Mouse (Mus musculus) heart, adult 2 months (tissue): Measurements from ENCODE around the gene Inip. TPM values are rescaled to one million over a fixed set of nuclear protein-coding genes. Genes with fewer than 3 reads are reported as not detected.
A peak's percentile ranks its signal among the peaks of the same experiment; 100 is the strongest.

Experiments
- DNase-seq, 2 experiments: peaks; one replicate each; pipeline ENCODE4 v3.0.0; 2021
- H3K27ac ChIP-seq: fragments of 200-600 bp; 2 replicates; pipeline ENCODE4 v1.8.1; 2022
- H3K27me3 ChIP-seq: fragments of 200-500 bp; 2 replicates; pipeline ENCODE4 v1.6.1; 2012; ENCODE audit warnings: mild to moderate bottlenecking, low read length, inconsistent platforms, mixed read lengths; ENCODE audit not compliant: control insufficient read depth, insufficient read depth
- H3K36me3 ChIP-seq: fragments of 200-500 bp; 2 replicates; pipeline ENCODE4 v1.6.1; 2012; ENCODE audit warnings: low read length, inconsistent platforms; ENCODE audit not compliant: control insufficient read depth, insufficient read depth
- H3K4me1 ChIP-seq: fragments of 200-500 bp; 2 replicates; pipeline ENCODE4 v1.6.1; 2011; ENCODE audit warnings: low read length; ENCODE audit not compliant: control insufficient read depth, insufficient read depth
- H3K4me3 ChIP-seq: fragments of 200-600 bp; 2 replicates; pipeline ENCODE4 v1.8.1; 2022
- H3K79me2 ChIP-seq: fragments of 200-500 bp; replicated peaks from 2 replicates; pipeline ENCODE4 v1.6.1; 2012; ENCODE audit warnings: mild to moderate bottlenecking, inconsistent platforms, low read length, moderate library complexity, mixed read lengths; ENCODE audit not compliant: control insufficient read depth, insufficient read depth
- H3K9ac ChIP-seq: fragments of 200-500 bp; 2 replicates; pipeline ENCODE4 v1.6.1; 2012; ENCODE audit warnings: low read depth, mild to moderate bottlenecking, control low read depth, inconsistent platforms, low read length, mixed read lengths
- CTCF ChIP-seq: fragments of 200-600 bp; IDR thresholded peaks from 2 replicates; pipeline ENCODE4 v1.8.1; 2022; ENCODE audit warnings: antibody characterized with exemption, mild to moderate bottlenecking, moderate library complexity
- EP300 ChIP-seq: fragments of 200-500 bp; IDR thresholded peaks from 2 replicates; pipeline ENCODE4 v1.6.1; 2011; ENCODE audit warnings: low read depth, low read length, control low read depth; ENCODE audit not compliant: insufficient read depth
- POLR2A ChIP-seq: fragments of 200-500 bp; IDR thresholded peaks from 2 replicates; pipeline ENCODE4 v1.6.1; 2011; ENCODE audit warnings: mild to moderate bottlenecking, low read depth, low read length, control low read depth; ENCODE audit not compliant: insufficient read depth
- WGBS: fragments of 180-500 bp; shearing (Covaris S2); methylation state at CpG from one replicate; pipeline ENCODE4 v1.1.7; 2018; 5-methylcytosine and 5-hydroxymethylcytosine counted together
- intact Hi-C: fragments of 180-260 bp; cut with DNase I; formaldehyde crosslinking; loops from one replicate; pipeline ENCODE4 v1.15.1; 2025
- polyA plus RNA-seq: library from polyadenylated mRNA; depleted of rRNA; stranded (reverse); fragments of >200 nt; gene quantifications from 2 replicates; pipeline ENCODE4 v1.2.3, GENCODE M21; 2012
- total RNA-seq, 2 experiments: library from RNA; stranded (reverse); gene quantifications; 2 replicates each; pipeline ENCODE4 v1.2.3; 2021

Inip gene
- total and polyA plus RNA-seq, 3 experiments, result 6.2 to 9.8 (median 9.7) TPM

GRCm38 (mm10) chr4:59780568-59780967 is 20.8 kb downstream of the Inip start:
- H3K4me3 ChIP-seq, result no peak overlapping the region
- no peak for TF ChIP-seq EP300
- peak; percentile 77 for TF ChIP-seq CTCF
- no peak for TF ChIP-seq POLR2A
- 9% methylated on average over 1 of the region's 1 CpGs for WGBS
- H3K27me3 ChIP-seq, result no peaks in the 10 kb centered on the region
- H3K27ac ChIP-seq, result no peak overlapping the region
- peaks cover 8% of the 10 kb centered on the region for H3K36me3 ChIP-seq
- DNase-seq, result no peak
- H3K4me1 ChIP-seq, result no peaks in the 10 kb centered on the region
- no peak overlapping the region for H3K9ac ChIP-seq
- H3K79me2 ChIP-seq, result peaks cover 5% of the 10 kb centered on the region
- intact Hi-C loops, result loop anchor here (5.0 to 10.0 kb wide), 2 partner anchors 418 to 866 kb away; partner anchors contain the start of gene Ecpas

GRCm38 (mm10) chr4:59777828-59778227 is 23.6 kb downstream of the Inip start:
- DNase-seq, result peak in 1 of 2 experiments; percentile 22
- Histone ChIP-seq H3K27ac (peak overlapping the region; percentile 47), H3K4me3 (no peak overlapping the region), H3K4me1 (no peaks in the 10 kb centered on the region), H3K27me3 (no peaks in the 10 kb centered on the region), H3K36me3 (peaks cover 8% of the 10 kb centered on the region), H3K9ac (no peak overlapping the region), H3K79me2 (peaks cover 5% of the 10 kb centered on the region)
- TF ChIP-seq POLR2A (no peak), CTCF (no peak)
- 49% methylated on average over 3 of the region's 3 CpGs for WGBS
- intact Hi-C loops, result no loop called here

GRCm38 (mm10) chr4:59772171-59772879 is 29.1 kb downstream of the Inip start:
- no peak overlapping the region for H3K4me3 ChIP-seq
- no peak for DNase-seq
- WGBS, result 71% methylated on average over 17 of the region's 17 CpGs
- H3K4me1 ChIP-seq, result no peaks in the 10 kb centered on the region
- H3K27ac ChIP-seq, result no peak overlapping the region
- intact Hi-C loops, result no loop called here
- peaks cover under 1% of the 10 kb centered on the region; the same call in 1 of the 2 replicates for H3K36me3 ChIP-seq
- no peaks in the 10 kb centered on the region for H3K79me2 ChIP-seq
- TF ChIP-seq CTCF (no peak), POLR2A (no peak), EP300 (no peak)
- no peak overlapping the region for H3K9ac ChIP-seq
- H3K27me3 ChIP-seq, result no peaks in the 10 kb centered on the region

GRCm38 (mm10) chr4:59767717-59768116 is 33.7 kb downstream of the Inip start:
- Histone ChIP-seq H3K4me3 (no peak overlapping the region), H3K79me2 (no peaks in the 10 kb centered on the region), H3K4me1 (peaks cover 4% of the 10 kb centered on the region), H3K27me3 (no peaks in the 10 kb centered on the region), H3K36me3 (no peaks in the 10 kb centered on the region), H3K27ac (no peak overlapping the region), H3K9ac (no peak overlapping the region)
- TF ChIP-seq CTCF (no peak), POLR2A (no peak), EP300 (no peak)
- DNase-seq, result no peak
- WGBS, result 47% methylated on average over 2 of the region's 2 CpGs
- intact Hi-C loops, result no loop called here

GRCm38 (mm10) chr4:59765385-59766005 is 35.9 kb downstream of the Inip start:
- H3K9ac ChIP-seq, result no peak overlapping the region
- H3K27me3 ChIP-seq, result no peaks in the 10 kb centered on the region
- no peak for DNase-seq
- H3K36me3 ChIP-seq, result no peaks in the 10 kb centered on the region
- no peak for TF ChIP-seq POLR2A
- TF ChIP-seq CTCF, result no peak
- no peak for TF ChIP-seq EP300
- WGBS, result 25% methylated on average over 7 of the region's 7 CpGs
- no peaks in the 10 kb centered on the region for H3K79me2 ChIP-seq
- H3K27ac ChIP-seq, result peak overlapping the region; percentile 53
- intact Hi-C loops, result no loop called here
- H3K4me1 ChIP-seq, result peaks cover 7% of the 10 kb centered on the region
- H3K4me3 ChIP-seq, result no peak overlapping the region; the same call in 1 of the 2 replicates

- H3K27ac ChIP-seq, result peak overlapping the region; percentile 53
- H3K36me3 ChIP-seq, result no peaks in the 10 kb centered on the region
- no peak overlapping the region; the same call in 1 of the 2 replicates for H3K4me3 ChIP-seq
- no peaks in the 10 kb centered on the region for H3K27me3 ChIP-seq
- H3K4me1 ChIP-seq, result peaks cover 9% of the 10 kb centered on the region
- peak overlapping the region; percentile 1; the same call in 1 of the 2 replicates for H3K9ac ChIP-seq
- WGBS, result 35% methylated on average over 7 of the region's 7 CpGs
- TF ChIP-seq EP300 (no peak), POLR2A (no peak), CTCF (no peak)
- intact Hi-C loops, result loop anchor here (5.0 kb wide), 1 partner anchor 148 kb away; no protein-coding TSS in a partner anchor
- no peak for DNase-seq
- no peaks in the 10 kb centered on the region for H3K79me2 ChIP-seq
These were observed 36.4 kb downstream of the Inip start for GRCm38 (mm10) chr4:59764950-59765349.
